Mouse (Mus musculus) lung, adult 2 months (tissue): ENCODE results near the gene Zc3h10. TPM values are rescaled to one million over a fixed set of nuclear protein-coding genes. Genes with fewer than 3 reads are reported as not detected.
"Not testable (repeated sequence)": the region's sequence is repeated elsewhere in the genome, so short reads cannot be mapped to it uniquely, and the experiment has no call there.

Experiments
- DNase-seq: peaks from one replicate; pipeline ENCODE4 v3.0.0; 2022
- H3K4me1 ChIP-seq: fragments of 200-500 bp; 2 replicates; pipeline ENCODE4 v1.6.1; 2011; ENCODE audit warnings: low read length; ENCODE audit not compliant: control insufficient read depth, insufficient read depth
- H3K4me3 ChIP-seq: fragments of 200-500 bp; replicated peaks from 2 replicates; pipeline ENCODE3; 2011; ENCODE audit warnings: low read depth, mild to moderate bottlenecking, control low read depth, low read length; ENCODE audit errors: extremely low read depth
- CTCF ChIP-seq: fragments of 200-500 bp; IDR thresholded peaks from 2 replicates; pipeline ENCODE4 v1.5.1; 2011; ENCODE audit warnings: mild to moderate bottlenecking, low read length, control low read depth; ENCODE audit not compliant: insufficient read depth
- POLR2A ChIP-seq: fragments of 200-500 bp; IDR thresholded peaks from 2 replicates; pipeline ENCODE4 v1.6.1; 2011; ENCODE audit warnings: low read depth, mild to moderate bottlenecking, control low read depth, low read length, borderline replicate concordance; ENCODE audit errors: extremely low read depth
- WGBS: fragments of 180-500 bp; shearing (Covaris S2); methylation state at CpG from one replicate; pipeline ENCODE4 v1.1.7; 2018; 5-methylcytosine and 5-hydroxymethylcytosine counted together
- polyA plus RNA-seq: library from polyadenylated mRNA; depleted of rRNA; stranded (reverse); fragments of >200 nt; gene quantifications from 2 replicates; pipeline ENCODE4 v1.2.3, GENCODE M21; 2012

Gene Zc3h10
- polyA plus RNA-seq, 1 experiment, result 13.2 TPM

DNA sequence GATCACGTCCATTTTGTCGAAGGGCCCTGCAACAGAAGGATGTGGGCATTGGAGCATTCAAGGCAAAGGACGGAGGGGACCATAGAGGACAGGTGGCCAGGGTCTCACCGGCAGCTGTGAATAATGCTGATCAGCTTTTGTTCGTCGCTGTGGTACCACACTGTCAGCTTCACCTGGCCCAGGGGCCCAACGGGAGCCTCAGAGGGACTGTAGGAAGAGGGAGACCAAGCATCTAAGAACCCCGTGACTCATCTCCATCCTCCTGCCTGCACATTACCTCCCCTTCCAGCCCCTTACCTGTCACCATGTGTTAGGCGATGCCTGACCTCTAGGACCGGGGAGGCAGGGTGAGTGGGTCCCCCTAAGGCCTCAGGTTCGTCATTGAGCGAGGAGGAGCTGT is 35.8 kb downstream of the Zc3h10 start:
- no peaks in the 10 kb centered on the region for H3K4me1 ChIP-seq
- no peak for TF ChIP-seq CTCF
- no peak for TF ChIP-seq POLR2A
- H3K4me3 ChIP-seq, result no peak overlapping the region
- WGBS, result 91% methylated on average over 12 of the region's 12 CpGs
- no peak for DNase-seq

DNA sequence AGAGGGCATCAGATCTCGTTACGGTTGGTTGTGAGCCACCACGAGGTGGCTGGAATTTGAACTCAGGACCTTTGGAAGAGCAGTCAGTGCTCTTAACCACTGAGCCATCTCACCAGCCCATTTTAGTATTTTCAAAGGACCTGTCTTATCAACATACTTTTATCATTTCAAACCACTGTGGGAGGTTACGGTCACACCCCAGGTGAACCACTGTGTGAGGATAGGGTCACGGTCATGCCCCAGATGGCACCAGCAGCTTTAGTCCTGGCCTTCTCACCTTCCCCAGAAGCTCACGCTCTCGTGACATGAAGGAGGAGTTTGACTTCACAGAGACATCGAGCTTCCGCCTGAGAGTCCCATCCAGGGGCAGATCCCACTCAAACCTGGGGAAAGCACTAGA is 36.4 kb downstream of the Zc3h10 start:
- DNase-seq, result no peak
- WGBS, result 84% methylated on average over 9 of the region's 9 CpGs
- TF ChIP-seq CTCF (no peak), POLR2A (no peak)
- no peak overlapping the region for H3K4me3 ChIP-seq
- no peaks in the 10 kb centered on the region for H3K4me1 ChIP-seq

GRCm38 (mm10) chr10:128510301-128510700 is 37.3 kb downstream of the Zc3h10 start:
- no peak for TF ChIP-seq CTCF
- TF ChIP-seq POLR2A, result no peak
- Histone ChIP-seq H3K4me1 (no peaks in the 10 kb centered on the region), H3K4me3 (no peak overlapping the region)
- DNase-seq, result no peak
- 81% methylated on average over 11 of the region's 11 CpGs for WGBS

DNA sequence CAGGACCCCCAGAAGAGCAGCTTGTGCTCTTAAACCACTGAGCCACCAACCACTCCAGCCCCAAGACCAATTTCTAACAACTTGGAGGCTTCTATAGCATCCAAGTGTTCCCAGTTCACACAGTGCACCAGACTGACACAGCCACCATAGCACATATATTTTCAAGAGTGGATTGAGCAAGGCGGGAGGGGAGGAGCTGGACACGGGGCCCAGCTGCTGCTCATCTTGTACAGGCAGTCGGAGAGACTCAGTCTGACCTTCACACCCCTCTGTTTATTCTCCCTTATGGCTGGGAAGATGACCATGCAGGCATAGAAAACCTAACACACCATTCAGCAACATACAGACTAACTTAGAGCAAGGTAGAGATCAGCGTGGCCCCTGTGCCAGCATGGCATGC is 37.7 kb downstream of the Zc3h10 start:
- TF ChIP-seq POLR2A, result no peak
- no peak for TF ChIP-seq CTCF
- peaks cover 2% of the 10 kb centered on the region; the same call in 1 of the 2 replicates for H3K4me1 ChIP-seq
- WGBS, result 59% methylated on average over 4 of the region's 4 CpGs
- H3K4me3 ChIP-seq, result no peak overlapping the region
- no peak for DNase-seq

- Histone ChIP-seq H3K4me1 (peaks cover 8% of the 10 kb centered on the region), H3K4me3 (no peak overlapping the region)
- no peak for DNase-seq
- TF ChIP-seq CTCF, result no peak
- no peak for TF ChIP-seq POLR2A
- WGBS, result 80% methylated on average over 9 of the region's 9 CpGs
These were observed 38.4 kb downstream of the Zc3h10 start for GRCm38 (mm10) chr10:128509203-128509602.

DNA sequence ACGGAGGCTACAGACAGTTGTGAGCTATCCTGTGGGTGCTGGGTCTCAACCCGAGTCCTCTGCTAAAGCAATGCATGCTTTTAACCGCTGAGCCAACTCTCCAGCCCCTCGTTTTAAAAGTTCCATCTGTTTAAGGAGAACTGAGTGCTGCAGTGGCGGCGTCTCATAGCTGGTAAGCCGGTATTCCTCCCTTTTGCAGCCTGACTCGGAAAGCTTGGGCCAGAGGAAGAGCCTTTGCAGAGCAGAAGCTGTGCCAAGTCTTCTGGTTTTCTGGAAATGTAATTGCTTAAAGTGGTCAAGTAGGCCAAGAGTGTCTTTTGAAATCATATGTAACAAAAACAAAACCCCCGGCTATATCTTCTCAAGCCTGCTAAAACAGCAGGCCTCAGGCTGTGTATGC is 39.3 kb downstream of the Zc3h10 start:
- DNase-seq, result no peak
- WGBS, result 61% methylated on average over 9 of the region's 9 CpGs
- no peak for TF ChIP-seq POLR2A
- no peak for TF ChIP-seq CTCF

DNA sequence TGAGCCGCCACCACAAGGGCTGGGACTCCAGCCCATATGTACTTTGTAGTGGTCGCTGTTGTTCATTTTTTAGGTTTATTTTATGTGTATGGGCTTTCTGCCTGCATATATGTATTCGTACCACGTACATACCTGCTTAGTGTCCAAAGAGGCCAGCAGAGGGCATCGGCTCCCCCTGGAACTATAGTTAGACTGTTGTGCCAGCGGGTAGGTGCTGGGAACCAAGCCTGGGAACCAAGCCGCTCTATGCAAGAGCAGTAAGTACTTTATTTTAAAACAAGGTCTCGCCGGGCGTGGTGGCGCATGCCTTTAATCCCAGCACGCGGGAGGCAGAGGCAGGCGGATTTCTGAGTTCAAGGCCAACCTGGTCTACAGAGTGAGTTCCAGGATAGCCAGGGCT is 41.6 kb downstream of the Zc3h10 start:
- no peak for TF ChIP-seq CTCF
- TF ChIP-seq POLR2A, result no peak
- Histone ChIP-seq H3K4me1 (peaks cover 17% of the 10 kb centered on the region), H3K4me3 (no peak overlapping the region)
- DNase-seq, result no peak
- WGBS, result 96% methylated on average over 14 of the region's 14 CpGs

More for the DNA sequence above, 39.3 kb downstream of the Zc3h10 start:
- H3K4me1 ChIP-seq, result peaks cover 14% of the 10 kb centered on the region
- H3K4me3 ChIP-seq, result no peak overlapping the region

GRCm38 (mm10) chr10:128505371-128505667 is 42.3 kb downstream of the Zc3h10 start:
- 68% methylated on average over 5 of the region's 5 CpGs for WGBS
- H3K4me1 ChIP-seq, result peaks cover 17% of the 10 kb centered on the region
- not testable (repeated sequence) for H3K4me3 ChIP-seq, DNase-seq

DNA sequence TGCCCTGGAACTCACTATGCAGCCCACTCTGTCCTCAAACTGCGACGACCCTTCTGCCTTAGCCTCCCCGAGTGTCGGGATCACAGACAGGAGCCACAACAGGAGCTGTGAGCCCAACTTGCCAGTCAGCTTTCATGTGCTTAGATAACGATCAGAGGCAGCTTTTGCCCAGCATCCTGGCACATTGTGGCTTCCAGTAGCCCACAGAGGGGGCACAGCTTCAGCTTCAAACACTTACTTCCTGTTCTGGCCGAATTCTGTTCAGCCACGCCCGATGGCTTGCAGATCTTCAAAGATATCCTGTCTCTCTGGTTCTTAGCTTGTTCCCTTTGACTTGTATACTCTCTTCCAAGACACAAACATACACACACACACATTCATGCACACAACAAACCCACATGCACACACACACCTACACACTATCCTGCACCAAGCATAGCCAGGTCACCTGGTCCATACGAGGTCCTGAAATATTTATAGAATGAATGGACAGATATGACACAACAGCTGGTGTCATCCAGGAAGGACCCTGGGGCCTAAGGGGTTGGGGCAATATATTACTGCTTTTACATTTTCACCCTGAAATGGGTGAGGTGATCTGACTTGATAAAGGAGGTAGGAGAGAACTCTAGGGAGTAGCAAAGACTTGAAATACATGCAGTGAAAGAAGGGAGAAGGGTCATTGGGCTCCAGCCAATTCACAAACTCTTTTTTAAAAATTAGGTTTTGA is 42.8 kb downstream of the Zc3h10 start:
- no peak for TF ChIP-seq CTCF
- TF ChIP-seq POLR2A, result no peak
- peaks cover 17% of the 10 kb centered on the region for H3K4me1 ChIP-seq
- no peak overlapping the region for H3K4me3 ChIP-seq
- DNase-seq, result no peak
- WGBS, result 32% methylated on average over 9 of the region's 9 CpGs

DNA sequence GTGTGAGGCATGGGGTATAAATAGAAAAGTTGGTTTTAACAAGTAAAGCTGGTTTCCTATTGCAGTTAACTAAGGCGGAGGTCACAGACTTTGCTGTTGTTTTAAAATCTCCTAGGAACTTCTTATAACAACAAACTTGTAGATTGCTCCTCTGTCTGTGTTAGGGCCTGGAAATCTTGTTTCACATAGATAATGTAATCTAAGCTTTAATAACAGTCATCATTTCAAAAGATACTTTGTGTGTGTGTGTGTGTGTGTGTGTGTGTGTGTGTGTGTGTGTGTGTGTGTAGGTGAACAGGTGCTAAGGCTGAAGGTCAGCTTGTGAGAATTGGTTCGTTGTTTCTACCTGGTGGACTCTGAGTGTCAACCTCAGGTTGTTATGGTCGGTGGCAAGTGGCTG is 43.6 kb downstream of the Zc3h10 start:
- 38% methylated on average over 3 of the region's 3 CpGs for WGBS
- Histone ChIP-seq H3K4me3 (no peak overlapping the region), H3K4me1 (peaks cover 17% of the 10 kb centered on the region)
- no peak for DNase-seq
- no peak for TF ChIP-seq POLR2A
- TF ChIP-seq CTCF, result no peak

DNA sequence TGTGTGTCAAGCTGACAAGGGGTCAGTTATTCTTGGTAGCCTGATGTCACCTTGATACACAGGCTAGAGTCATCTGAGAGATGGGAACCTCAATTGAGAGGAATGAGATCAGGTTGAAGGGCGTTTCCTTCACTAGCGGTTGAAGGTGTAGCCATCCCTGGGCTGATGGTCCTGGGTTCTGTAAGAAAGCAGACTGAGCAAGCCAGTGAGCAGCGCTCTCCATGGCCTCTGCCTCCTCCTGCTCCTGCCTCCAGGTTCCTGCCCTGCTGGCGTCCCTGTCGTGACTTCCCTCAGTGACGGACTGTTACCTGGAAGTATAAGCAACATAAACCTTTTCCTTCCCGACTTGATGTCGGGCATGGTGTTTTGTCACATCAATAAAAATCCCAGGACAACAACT is 44.0 kb downstream of the Zc3h10 start:
- WGBS, result 70% methylated on average over 8 of the region's 8 CpGs
- DNase-seq, result no peak
- TF ChIP-seq POLR2A (no peak), CTCF (no peak)
- Histone ChIP-seq H3K4me1 (peaks cover 17% of the 10 kb centered on the region), H3K4me3 (no peak overlapping the region)
